Mouse (Mus musculus): ENCODE results near the gene Tbata. TPM values are rescaled to one million over a fixed set of nuclear protein-coding genes. Genes with fewer than 3 reads are reported as not detected.

The Tbata gene
- total RNA-seq, 2 experiments from 2014 or later, result 11.9 to 12.1 TPM

DNA sequence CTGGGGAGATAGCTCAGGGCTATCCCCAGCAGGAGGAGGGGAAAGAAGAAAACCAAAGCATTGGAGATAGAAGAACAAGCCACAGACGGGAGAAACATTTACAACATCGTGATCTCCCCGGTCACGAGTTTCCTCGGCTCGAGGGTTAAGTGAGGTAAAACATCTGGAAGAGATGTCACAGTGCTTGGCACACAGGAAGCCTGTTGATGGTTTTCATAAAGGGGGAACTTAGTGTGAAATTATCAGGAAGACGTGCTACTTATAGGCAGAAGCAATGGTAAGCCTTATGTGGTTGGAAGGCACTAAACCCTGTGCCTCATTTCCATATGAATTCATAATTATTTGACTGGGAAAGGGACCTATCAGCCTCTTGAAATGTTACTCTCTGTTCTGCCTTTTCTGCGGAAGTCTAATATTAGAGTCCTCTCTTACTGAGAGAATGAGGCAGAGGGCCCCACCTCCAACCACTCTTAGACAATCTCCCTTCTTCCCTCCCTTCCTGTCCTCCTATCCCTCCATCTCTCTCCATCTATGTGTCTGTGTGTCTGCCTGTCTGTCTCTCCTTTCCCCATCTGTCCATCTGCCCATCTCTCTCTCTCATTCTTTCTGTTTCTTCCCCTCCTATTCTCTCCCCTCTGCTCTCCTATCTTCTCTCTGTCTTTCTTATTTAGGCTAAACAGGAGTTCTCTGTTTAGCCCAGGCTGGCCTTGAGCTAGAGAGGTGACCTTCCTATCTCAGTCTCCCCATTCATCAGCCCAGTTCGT, 4.2 kb upstream of the Tbata start:
- no peak for DNase-seq

DNA sequence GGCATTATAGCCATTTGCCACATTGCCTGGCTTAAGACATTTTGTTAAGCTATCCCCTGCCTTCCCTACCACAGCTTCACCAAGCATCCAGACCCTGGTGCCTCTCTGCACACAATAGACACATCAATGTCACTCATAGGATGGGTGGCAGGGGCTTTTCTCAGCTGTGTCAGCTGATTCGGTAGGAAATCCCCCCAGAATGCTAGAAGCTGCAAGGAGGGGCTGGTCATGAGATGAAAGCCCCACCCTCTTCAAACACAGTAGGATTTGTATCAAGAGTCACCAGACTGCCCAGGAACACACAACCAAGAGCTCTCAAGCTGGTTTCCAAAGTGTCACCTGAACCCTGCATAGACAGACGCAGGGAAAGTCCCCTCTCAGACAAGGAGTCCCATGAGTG, 3.4 kb upstream of the Tbata start:
- DNase-seq, result no peak

DNA sequence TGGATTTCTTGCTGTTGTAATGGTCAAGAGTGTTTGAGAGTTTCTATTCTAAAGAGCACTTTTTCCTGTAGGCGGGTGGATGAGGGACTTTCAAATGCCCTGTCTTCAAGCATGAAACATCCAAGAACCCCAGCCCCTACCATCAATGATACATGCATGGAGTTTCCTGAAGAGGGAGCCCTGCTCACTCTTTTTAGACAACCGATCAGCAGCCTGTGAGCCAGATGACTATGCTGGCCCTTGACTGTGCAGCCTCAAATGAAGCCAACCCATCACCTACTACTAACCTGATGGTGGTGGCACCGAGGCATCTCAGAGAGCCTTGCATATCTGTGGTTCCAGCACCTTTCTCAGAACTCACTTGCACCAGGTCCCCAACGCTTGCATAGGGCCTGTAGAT, 742 bp downstream of the Tbata start:
- DNase-seq, result no peak

DNA sequence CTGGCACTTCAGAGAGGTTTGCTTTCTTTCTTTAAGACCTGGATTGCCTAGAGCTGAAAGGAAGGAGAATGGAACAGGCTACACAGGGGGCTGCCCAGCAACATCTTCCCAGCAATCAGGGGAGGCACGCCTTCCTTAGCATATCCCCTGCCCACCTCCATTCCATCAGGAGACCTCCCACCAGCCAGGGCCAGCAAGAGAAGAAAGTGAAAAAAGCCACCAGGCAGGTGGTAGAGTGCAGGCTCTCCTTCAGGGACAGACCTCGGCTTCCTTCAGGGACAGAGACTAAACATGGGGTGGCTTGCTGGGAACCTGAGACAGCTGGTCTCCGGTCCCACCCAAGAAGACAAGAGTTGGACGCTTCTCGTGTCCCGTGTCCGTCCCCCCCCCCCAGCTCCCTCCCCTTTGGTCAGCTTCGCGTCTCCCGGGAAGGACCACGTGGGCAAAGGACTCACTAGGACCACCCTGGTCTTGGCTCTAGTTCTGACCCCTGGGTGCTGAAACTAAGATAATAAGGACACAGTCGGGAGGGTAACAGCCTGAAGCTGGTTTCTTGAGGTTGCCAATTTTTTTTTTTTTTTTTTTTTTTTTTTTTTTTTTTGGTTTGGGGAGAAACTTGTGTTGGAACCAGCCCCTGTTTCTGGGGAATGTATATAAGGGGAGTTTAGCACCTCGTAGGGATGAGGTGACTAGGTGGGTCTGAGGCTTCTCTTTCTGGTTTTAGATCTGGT, 3.1 kb downstream of the Tbata start:
- no peak for DNase-seq

DNA sequence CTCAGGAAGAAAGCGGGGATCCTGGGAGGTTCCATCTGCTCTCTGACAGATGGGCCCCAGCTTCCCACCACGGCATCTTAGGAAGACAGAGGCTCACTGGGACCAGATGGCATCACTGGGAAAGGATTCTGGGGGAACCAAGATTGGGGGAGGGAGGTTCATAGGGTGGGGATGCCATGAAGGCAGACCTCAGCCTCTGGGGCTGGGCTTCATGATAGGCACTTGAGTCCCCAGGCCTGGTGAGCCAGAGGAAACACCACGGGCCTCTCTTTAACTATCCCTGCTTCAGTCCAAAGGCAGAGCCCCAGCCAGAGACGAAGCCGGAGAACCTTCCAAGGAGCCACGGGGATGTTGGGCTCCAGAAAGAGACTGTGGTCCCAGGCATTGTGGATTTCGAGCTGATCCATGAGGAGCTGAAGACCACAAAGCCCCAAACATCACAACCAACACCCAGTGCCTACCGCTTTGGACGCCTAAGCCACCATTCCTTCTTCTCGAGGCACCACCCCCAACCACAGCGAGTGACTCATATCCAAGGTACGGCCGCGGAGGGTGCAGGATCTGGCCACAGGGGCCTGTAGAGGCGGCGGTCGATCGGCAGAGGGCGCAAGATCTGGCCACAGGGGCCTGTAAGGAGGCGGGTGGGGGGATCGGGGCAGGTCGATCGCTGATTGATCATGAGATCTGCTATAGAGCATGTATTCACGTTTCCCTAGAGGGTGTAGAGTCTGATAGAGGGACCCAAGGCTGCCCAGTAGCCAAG, 3.9 kb downstream of the Tbata start:
- peak; percentile 39 to 50 for DNase-seq

DNA sequence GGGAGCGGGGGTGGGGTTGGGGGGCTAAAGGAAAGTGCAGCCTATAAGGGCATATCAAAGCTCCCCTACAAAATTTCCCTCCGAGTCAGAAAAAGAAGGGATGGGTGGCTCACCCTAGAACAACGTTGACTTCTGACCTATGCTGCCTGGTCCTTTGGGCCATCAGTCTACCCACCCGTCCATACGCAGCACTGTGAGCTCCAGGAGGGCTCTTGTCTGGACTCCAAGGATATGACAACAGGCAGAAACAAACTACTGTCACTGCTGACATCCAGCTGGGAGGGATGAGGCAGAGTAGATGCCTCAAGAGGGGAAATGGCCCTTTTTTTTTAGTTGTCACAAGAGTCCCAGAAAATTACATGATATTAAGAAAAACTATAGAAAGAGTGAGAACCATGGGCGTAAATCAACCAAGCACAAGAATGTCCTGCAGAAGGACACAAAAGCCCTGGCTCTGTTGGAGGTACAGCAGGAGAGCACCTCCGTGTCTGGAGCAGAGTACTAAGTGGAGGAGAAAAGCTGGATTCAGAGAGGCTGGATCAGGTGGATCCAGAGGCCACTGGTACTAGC, 4.6 kb downstream of the Tbata start:
- no peak for DNase-seq

DNA sequence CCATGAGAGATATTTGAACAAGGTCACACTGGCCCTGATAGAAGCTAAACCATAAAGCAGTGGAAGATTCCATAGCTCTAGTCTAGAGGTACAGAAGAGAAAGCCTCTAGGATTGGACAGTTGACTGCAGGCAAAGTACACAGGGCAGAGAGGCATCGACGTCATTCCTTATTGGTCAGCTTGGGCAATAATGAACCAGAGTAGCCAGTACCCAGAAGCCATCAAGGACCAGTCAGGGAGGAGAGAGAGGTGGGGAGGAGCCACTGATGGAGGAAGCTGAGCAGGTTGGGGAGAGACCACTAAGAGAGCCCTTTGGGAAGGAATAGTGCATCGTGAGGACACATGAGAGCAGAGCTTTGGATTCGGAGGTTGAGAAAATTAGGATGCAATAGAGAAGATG, 6.0 kb downstream of the Tbata start:
- no peak for DNase-seq

DNA sequence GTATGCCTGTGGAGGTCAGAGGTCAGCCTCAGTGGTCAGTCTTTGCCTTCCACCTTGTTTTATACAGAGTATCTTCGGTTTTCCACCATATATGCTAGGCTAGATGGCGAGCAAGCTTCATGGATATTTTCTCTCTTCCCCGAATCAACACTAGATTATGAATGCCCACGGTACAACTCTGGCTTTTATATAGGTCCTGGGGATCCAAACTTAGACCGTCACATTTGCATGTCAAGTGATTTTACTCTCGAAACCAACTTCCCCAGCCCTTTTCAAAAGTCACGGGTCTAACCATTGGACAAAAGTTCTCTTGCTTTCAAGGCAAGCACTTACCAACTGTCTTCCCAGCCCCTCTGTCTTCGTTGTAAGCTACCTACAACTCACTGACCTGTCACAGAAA, 6.9 kb downstream of the Tbata start:
- DNase-seq, result no peak

DNA sequence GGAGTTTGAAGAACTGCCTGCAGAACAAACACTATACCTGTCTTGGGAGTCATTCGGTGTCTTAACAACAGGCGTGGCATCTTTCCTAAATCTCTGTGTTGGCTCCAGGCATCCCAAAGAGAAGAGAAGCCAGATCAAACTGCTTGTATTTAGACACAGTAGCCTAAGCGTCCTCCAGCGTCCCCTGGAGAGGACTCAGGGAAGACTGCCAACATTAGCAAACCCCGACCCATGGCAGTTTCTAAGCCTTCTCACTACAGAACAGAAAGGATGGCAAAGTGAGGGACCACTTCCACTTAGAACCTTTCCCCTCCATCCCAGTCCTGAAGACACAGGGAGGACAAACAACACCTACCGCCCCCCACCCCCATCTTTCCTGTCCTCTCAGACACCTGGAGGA, 8.2 kb downstream of the Tbata start:
- DNase-seq, result no peak

DNA sequence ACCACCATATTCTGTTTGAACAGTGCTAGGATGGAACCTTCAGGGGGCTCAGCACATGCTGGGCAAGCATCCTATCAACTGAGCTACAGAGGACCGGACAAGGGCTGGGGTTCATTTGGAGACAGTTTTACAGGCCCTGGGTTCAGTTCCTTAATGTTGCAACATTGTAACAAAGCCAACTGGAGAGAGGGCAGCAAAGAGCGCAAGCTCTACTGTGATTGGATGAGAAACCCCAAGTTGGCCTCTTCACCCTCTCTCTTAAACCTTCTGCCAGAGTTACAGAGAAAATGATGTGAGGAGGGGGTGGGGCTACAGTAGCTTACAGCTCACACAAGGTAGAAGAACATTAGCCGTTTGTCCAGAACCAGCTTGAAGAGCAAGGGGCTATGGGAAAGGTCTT, 15.2 kb downstream of the Tbata start:
- DNase-seq, result no peak

DNA sequence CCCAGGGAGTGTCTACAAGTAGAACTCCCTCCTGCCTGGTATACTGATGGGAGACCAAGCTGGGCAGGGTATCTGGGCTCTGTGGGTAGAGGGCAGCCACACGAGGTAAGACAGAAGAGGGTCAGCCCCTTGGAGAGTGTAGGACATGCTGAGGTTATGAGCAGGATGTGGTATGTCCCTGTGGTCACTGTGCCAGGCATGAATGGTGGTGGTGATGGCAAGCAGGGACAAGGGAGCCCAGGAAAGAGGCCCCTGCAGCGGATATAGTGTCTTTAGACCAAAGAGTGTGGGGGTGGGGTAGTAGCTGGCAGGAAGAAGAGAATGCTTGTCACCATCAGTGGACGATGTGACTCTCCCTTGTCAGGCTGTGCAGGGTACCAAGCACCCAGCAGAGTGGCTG, 16.3 kb downstream of the Tbata start:
- no peak for DNase-seq

DNA sequence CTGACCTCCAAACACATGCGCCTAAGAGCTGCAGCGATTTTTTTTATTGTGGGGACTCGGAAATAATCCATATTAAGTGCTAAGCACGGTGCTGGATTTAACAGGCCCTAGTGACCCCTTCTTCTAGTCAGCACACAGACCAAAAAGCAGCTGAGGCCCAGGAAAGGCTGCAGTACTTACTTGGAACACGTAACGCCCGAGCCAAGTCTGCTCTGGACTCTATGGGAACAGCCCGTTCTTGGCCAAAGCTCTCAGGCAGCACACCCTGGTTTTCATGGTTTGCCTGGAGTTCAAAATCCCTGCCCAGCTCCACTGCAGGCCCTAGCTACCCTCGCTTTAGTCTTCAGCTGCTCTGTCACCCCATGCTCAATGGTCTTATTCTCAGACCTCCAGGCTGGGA, 22.9 kb downstream of the Tbata start:
- DNase-seq, result no peak

DNA sequence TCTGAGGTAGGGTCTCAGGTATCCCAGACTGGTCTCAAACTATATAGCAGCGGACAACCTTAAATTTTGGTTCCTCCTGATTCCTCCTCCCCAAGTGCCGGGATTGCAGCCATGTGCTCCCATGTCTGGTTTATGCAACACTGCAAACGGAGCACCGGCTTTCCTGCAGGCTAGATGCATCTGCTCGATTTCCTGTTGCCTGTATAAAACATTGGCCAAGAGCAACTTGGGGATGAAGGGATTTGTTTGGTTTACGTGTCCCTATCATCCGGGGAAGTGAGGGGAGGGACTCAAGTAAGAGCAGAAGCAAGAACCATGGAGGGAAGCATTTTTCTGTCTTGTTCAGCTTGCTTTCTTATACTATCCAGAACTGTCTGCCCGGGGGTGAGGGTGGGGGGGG, 23.5 kb downstream of the Tbata start:
- no peak for DNase-seq

DNA sequence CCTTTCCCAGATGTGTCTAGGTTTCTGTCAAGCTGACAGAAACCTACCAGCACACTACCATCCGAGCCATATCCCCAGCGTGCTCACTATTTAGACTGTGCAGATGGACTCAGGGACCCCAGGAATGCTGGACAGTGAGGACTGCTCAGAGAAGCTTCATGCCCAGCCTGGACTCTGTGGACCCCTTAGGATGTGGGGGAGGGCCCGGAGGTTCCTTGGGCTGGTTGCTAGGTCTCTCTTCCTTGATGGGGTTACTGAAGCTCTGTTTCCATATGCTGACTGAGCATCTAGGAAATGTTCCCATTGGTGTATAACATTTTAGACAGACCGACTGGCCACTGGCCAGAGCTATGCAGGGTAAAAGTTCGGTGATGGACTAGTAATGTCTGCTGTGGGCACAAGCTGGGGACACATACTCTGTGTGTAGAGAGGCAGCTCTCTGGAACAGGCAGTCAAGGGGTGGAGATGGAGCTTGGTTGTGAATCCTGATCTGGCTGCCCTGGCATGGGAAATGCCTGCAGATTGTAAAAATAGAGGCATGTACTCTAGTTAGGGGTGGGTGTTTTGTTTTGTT, 24.1 kb downstream of the Tbata start:
- no peak for DNase-seq

DNA sequence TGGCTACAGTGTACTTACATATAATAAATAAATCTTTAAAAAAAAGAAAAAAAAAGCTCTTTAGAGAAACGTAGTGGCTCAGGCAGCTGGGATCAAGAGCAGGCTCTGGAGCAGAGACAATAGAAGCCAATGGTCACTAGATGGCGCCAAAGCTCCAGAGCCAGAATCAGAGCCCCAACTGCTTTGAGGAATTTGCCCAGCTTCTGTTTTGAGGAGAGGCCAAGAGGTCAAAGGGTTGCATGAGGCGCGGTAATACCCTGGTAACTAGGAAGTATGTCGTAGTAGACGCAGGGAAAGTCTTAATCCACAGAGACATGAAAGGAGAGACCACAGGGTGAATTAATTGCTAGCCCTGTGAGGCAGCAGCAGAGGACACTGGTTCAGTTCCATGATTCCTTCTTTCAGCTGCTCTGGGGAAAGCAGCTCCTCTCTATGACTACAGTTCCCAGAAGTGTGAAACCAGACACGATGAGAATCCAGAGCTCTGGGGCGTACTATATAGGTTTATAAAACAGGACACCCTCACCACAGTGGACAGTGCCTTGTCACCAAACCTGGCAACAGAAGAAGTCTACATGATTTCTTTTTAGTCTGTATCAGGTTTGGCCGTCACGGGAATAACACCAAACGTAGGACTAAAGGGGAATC, 27.9 kb downstream of the Tbata start:
- DNase-seq, result peak; percentile 62 to 73

DNA sequence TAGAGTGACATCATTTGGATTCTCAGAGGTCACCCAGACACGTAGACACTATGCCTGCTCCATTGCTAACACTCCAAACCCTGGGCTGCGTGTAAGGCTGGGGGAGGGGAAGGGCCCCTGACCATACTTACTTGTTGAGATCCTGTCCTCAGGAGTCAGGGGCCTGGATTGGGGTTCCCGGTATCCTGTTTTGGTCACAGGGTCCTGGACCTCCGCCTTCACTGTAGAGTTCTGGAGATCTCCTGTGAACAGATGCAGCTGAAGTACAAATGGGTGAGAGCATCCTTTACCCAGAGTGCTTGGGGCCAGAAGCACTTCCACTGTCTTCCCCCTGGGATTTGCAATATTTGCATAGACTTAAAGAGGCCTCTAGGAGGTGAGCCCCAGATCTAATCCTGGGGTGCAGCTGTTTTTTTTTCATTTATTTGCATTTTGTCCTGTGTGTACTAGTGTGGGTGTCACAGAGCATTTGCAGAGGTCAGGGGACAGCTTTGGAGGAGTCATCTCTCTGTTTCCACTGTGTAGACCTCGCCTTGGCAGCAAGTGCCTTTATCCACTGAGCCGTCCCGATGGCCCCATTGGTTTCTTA, 28.6 kb downstream of the Tbata start:
- no peak for DNase-seq

DNA sequence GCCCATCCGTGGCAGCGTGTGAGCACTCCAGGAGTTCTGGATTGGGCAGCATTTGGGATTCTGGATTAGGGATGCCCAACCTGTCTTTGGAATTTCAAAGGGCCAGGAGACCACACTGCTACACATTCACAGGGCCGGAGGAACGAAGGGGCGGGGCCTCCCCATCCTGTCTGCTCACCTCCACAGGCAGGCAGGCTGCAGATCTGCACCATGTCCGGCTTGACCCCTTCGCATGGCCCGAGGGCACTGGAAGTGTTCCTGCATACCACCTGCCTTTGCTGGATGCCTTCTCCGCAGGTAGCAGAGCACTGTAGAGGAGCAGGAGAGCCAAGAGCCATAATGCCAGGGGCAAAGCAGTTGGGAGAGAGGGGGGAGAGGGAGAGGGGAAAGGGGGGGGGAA, 29.2 kb downstream of the Tbata start:
- DNase-seq, result no peak

DNA sequence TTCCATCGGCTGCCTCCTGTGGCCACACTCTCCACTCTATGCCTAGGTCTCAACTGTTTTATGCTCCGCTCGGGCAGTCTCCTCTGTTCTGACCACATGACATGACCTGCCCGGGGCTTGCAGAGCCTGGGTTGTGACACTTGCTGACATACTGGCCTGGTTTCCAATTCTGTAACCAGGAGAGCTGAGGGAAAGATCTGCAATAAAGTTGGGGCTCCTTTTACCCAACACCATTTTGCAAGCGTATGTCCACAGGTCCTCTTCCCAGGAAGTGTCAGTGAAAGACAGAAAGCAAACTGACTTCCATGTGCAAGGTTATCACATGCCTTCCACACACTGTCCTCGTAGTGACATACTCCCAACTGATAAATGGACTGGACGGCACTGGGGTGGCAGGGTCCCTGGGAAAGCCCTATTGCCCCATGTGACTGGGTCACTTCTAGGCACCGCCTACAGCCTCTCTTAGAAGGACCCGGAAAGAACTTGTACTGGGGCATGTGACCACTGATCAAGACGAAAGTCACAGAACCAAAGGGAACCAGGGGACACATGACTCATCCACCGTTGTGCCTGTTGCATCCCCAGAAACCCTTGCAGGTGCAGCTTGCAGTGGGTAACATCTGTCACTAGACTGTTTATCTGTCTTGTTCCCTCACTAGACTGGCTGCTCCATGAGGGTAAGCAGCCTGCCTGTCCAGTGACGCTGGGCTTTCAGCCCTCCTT, 30.0 kb downstream of the Tbata start:
- DNase-seq, result no peak

DNA sequence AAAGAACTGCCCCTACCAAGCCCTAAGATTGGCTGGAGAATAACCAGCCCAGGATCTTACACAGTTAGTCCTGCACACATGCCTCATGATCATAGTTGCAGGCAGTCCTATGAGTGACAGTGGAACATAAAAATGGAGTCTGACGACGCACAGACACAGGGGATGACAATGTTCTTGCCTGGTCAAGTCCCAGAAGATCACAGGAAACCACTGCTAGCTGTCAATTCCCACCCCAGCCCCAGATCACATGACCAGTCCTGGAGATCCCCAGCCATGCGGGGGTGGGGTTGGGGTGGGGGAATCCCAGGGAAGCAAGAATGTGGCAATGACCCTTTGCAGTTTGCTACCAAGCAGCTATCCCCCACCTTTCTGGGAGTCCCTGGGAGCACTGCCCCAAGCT, 32.2 kb downstream of the Tbata start:
- DNase-seq, result no peak

DNA sequence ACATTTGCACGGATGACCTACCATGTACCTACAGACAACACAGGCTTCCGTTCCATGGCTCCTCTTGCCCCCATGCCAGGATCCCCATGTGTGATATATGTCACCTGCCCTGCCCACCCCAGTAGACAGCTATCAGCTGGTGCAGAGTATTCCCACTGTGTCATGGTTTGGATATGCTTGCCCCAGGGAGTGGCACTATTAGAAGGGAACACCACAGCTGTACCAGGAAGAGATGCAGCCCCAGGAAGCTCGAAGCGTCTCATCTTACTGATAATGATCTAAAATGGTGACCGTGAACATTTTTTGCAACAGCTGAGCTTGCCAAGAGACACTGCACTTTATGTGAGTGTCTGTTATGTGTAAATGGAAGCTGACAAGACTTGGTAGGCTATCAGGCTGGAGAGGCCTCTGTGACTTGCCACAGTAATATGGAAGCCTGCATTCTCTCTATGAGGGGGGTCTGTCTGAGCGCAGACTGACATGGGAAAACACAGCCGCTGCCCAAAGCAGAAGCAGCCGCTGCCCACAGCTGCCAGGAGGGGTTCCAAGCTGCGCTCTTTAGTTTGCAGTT, 36.4 kb downstream of the Tbata start:
- no peak for DNase-seq

DNA sequence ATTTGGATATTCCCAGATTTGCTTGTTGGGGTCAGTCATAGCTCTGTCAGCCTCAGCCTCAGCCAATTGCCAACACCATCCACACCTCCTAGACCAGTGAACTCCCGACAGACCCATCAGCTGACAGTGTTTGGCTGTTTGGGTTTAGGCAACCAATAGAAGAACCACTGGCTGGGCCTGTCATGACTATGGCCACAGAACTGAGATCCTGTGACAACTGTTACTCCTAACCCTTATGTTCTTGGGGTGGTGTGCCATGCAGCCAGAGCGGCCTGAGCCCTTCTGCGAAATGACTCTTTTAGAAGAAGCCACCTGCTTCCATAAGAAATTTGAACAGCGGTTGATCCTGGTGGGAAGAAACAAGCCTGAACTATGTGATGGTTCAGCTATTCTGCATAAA, 39.4 kb downstream of the Tbata start:
- no peak for DNase-seq
